Mouse (Mus musculus): ENCODE measurements around the gene Ppp1r9a.

Ppp1r9a gene

DNA sequence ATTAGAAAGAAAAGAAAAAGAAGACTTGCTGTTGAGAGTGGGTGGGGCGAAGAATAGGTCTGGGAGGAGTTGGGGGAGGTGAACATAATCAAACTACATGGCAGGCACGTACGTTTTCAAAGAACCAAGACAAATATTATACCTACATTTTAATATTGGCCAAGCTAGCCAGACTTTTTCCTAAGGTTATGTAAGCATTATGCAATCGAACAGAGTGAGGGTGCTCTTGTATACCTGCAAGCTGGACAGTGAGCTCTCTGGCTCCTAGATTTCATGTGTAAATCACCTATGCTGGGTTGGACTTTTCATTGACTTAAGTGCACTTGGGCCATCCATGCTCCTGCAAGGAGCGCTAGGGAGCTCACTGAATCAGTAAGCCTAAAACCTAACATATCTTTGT is 295.9 kb downstream of the Ppp1r9a start:
- DNase-seq (ENCODE audit: low spot score in 2 of 2), result no peak

- DNase-seq (ENCODE audit: low spot score in 2 of 2), result no peak
Measured at GRCm38 (mm10) chr6:5199376-5199905, 296.7 kb downstream of the Ppp1r9a start.

- DNase-seq (ENCODE audit: low spot score in 2 of 2), result no peak
Measured at GRCm38 (mm10) chr6:5199916-5200315, 297.2 kb downstream of the Ppp1r9a start.

DNA sequence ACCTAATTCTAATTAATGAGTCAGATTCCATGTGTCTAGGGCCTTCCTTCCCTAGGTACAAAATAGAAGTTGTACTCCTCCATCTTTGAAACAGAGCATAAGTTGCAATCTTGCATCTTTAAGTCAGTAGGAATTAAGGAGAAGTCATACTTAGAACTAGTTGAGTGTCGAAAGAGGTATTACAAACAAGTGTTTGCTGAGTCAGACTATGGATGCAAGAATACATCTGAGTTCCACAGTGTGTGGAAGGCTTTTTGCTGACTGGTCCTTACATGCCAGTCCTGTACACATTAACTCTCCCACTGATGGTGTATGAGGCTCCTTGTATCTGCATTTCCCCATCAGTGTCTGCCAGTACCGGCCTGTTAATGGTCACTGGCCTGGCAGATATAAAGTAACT is 305.1 kb downstream of the Ppp1r9a start:
- DNase-seq (ENCODE audit: low spot score in 2 of 2), result no peak
